Mouse (Mus musculus): ENCODE data around the gene Zfp784. TPM values are rescaled to one million over a fixed set of nuclear protein-coding genes. Genes with fewer than 3 reads are reported as not detected.
A peak's percentile ranks its signal among the peaks of the same experiment; 100 is the strongest.
"Not testable (repeated sequence)": the region's sequence is repeated elsewhere in the genome, so short reads cannot be mapped to it uniquely, and the experiment has no call there.

Zfp784 gene
- polyA plus RNA-seq, 1 experiment from 2014 or later = 4.9 TPM

DNA sequence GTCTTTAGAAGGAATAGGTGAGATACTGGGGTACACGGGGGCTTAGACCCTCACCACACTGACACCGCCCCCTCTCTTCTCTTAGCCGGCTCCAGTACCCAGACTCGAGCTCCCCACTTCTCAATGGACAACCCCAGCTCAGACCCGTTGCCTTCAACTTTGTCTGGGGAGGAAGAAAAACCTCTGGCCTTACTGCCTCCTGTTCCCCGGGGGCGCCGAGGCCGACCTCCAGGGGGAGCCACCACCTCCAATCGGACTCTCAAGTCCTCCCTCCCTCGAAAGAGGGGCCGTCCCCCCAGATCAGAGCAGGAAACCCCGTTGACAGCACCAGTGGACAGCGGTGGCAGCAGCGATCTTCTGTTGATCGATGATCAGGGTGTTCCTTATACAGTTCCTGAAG lies 20.9 kb downstream of the Zfp784 start:
- WGBS = 92% methylated on average over 16 of the region's 16 CpGs
- no peak overlapping the region for H3K4me2 ChIP-seq
- ATAC-seq (ENCODE audit: borderline replicate concordance, extremely low read depth, low FRiP score, low TSS enrichment) = no peak
- H3K27ac ChIP-seq = no peak overlapping the region
- peaks cover 10% of the 10 kb centered on the region for H3K36me3 ChIP-seq
- no peak overlapping the region for H3K9ac ChIP-seq
- H3K4me3 ChIP-seq = no peak overlapping the region
- H3K9me3 ChIP-seq = no peaks in the 10 kb centered on the region
- peaks cover 30% of the 10 kb centered on the region for H3K4me1 ChIP-seq
- H3K27me3 ChIP-seq = no peaks in the 10 kb centered on the region

DNA sequence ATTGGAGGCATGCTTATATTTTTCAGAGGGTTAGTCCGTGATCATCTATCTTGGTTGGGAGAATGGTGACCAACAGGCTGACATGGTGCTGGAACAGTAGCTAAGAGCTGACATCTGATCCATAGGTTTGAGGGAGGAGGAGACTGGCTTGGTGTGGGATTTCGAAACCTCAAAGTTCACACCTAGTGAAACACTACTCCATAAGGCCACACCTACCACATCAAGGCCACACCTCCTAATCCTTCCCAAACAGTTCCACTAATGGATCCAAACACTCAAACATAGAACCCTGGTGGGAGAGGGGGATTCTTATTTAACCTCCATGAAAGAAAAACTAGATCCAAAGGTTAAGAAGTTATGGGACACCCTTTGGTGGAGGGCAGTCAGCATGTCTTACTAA lies 21.3 kb downstream of the Zfp784 start:
- 92% methylated on average over 2 of the region's 2 CpGs for WGBS
- no peaks in the 10 kb centered on the region for H3K9me3 ChIP-seq
- no peak for ATAC-seq (ENCODE audit: borderline replicate concordance, extremely low read depth, low FRiP score, low TSS enrichment)
- H3K4me1 ChIP-seq = peaks cover 30% of the 10 kb centered on the region
- H3K36me3 ChIP-seq = peaks cover 9% of the 10 kb centered on the region
- H3K9ac ChIP-seq = no peak overlapping the region
- no peak overlapping the region for H3K4me2 ChIP-seq
- H3K27ac ChIP-seq = no peak overlapping the region
- no peaks in the 10 kb centered on the region for H3K27me3 ChIP-seq
- no peak overlapping the region for H3K4me3 ChIP-seq

DNA sequence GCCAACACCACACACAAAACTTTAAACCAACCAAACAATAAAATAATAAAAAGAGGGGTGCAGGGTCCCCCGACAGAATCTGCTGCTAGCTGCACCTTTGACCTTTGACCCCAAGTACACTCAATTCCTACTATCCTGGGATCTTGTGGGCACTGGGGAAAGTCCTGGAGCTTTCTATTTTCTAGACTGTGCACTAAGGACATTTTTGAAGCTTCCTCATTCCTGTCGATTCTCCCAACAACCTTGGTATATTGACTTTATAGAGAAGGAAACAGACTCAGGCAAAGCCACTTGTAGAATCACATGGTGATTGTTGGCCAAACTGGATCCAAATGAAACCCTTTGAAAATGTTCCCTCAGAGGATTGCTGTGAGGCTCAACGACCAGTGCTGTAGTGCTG lies 22.2 kb downstream of the Zfp784 start:
- peak overlapping the region; percentile 67 for H3K9ac ChIP-seq
- no peaks in the 10 kb centered on the region for H3K9me3 ChIP-seq
- H3K4me1 ChIP-seq = peaks cover 23% of the 10 kb centered on the region
- H3K4me2 ChIP-seq = peak overlapping the region; percentile 54
- peak overlapping the region; percentile 99 for H3K27ac ChIP-seq
- H3K36me3 ChIP-seq = peaks cover 17% of the 10 kb centered on the region
- WGBS = 45% methylated on average over 3 of the region's 3 CpGs
- peak overlapping the region; percentile 77 for H3K4me3 ChIP-seq
- no peak for ATAC-seq (ENCODE audit: borderline replicate concordance, extremely low read depth, low FRiP score, low TSS enrichment)
- no peaks in the 10 kb centered on the region for H3K27me3 ChIP-seq

DNA sequence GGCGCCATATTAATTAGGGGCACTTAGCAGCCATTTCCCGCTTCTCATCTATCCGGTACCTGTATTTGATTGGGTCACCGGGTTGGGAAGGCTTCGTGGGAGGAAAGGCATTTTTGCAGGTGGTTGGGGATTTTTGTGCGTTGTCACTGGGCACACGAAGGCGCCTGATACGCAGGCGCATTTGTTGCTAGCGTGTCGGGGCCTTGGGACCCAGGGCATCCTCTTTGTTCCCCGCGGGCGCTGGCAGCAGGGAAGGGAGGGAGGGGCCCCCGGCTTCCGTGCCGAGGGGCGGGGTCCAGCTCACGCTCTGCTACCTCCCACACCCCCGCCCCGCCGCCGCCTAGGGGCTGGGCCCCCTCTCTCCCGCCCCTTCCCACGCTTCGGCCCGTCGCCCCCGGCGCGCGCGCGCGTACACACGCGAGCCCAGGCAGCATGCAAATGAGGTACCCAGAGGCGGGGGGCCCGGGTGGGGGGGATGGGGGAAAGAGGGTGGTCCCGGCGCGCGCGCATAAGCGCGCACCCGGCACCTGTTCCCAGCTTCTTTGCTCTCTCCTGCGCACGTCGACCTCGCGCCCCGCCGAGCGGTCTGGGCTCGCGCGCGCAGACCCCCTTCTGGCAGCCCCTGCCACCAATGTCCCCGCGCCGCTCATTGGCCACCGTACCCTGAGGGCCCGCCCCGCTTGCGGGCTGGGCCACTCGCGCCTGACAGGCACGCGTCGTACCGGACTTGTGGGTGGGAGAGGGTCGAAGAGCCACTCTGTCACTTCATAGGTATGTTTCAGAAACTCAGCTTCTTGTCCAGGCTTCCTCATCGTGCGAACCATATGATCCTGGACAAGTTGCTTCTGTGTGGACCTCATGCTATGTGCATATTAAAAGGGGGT lies 22.9 kb downstream of the Zfp784 start, which contains the start of gene Gm44973:
Gene Gm44973 (plus strand): TSS at position 379 of the 884 bp plus-strand sequence.
- peak within 1 kb of the TSS; percentile 99 for H3K27ac ChIP-seq
- peaks cover 21% of the 10 kb centered on the region for H3K4me1 ChIP-seq
- peak within 1 kb of the TSS; percentile 78 for H3K9ac ChIP-seq
- H3K4me2 ChIP-seq = peak within 1 kb of the TSS; percentile 54
- WGBS = under 1% methylated on average over 45 of the region's 76 CpGs
- peak; percentile 79 for ATAC-seq (ENCODE audit: borderline replicate concordance, extremely low read depth, low FRiP score, low TSS enrichment)
- H3K9me3 ChIP-seq = no peaks in the 10 kb centered on the region
- no peaks in the 10 kb centered on the region for H3K27me3 ChIP-seq
- H3K4me3 ChIP-seq = peak within 1 kb of the TSS; percentile 77
- H3K36me3 ChIP-seq = peaks cover 24% of the 10 kb centered on the region

DNA sequence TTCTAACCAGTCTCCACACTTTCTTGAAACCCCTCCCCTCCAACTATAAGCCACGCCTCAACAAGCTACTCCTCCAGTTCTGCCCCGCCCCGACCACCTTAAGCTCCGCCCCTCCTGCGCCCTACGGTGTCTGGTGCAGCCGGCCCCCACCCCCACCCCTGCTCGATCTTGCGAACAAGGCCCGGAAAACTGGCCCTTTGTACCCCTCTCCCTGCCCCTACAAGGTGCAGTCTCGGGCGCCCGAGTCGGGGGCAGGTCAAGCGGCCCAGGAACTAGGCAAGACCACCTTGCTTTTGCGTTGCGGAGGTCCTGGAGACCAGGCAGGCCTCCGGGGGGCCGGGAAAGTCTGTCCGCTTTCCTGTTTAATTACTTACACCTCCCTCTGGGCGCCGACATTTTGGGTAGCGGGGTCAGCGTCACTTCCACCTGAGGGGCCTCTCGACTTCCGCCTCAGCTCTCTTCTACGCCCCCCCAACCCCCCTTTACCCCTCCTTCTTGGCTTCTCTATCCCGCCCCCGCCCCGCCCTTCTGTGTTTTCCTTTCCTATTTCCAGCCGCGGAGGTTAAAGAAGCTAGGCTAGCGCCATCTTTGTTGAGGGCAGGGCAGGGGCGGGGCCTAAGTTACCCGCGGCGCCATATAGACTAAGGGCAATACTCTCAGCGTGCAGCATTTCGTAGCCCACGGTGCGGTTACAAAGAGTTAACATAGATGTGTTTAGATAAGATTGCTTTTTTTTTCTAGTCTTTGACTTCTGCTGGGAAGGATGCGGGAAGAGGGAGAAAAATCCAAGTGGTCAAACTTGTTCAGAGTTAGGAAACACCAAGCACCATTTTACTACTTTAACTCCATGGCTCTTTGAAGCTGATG lies 23.8 kb downstream of the Zfp784 start, which contains the start of the genes Zfp524 and Fiz1:
Gene Zfp524 (plus strand): TSS at position 165 of the 867 bp plus-strand sequence.
Gene Fiz1 (minus strand): TSS at position 447 of the 867 bp plus-strand sequence.
- Histone ChIP-seq H3K4me1 (peaks cover 20% of the 10 kb centered on the region), H3K9me3 (no peaks in the 10 kb centered on the region), H3K4me3 (peak within 1 kb of the TSS; percentile 77), H3K9ac (peak within 1 kb of the TSS; percentile 78), H3K27me3 (no peaks in the 10 kb centered on the region), H3K4me2 (peak within 1 kb of the TSS; percentile 54), H3K36me3 (peaks cover 33% of the 10 kb centered on the region), H3K27ac (peak within 1 kb of the TSS; percentile 99)
- ATAC-seq (ENCODE audit: borderline replicate concordance, extremely low read depth, low FRiP score, low TSS enrichment) = peak; percentile 87
- WGBS = under 1% methylated on average over 42 of the region's 42 CpGs

DNA sequence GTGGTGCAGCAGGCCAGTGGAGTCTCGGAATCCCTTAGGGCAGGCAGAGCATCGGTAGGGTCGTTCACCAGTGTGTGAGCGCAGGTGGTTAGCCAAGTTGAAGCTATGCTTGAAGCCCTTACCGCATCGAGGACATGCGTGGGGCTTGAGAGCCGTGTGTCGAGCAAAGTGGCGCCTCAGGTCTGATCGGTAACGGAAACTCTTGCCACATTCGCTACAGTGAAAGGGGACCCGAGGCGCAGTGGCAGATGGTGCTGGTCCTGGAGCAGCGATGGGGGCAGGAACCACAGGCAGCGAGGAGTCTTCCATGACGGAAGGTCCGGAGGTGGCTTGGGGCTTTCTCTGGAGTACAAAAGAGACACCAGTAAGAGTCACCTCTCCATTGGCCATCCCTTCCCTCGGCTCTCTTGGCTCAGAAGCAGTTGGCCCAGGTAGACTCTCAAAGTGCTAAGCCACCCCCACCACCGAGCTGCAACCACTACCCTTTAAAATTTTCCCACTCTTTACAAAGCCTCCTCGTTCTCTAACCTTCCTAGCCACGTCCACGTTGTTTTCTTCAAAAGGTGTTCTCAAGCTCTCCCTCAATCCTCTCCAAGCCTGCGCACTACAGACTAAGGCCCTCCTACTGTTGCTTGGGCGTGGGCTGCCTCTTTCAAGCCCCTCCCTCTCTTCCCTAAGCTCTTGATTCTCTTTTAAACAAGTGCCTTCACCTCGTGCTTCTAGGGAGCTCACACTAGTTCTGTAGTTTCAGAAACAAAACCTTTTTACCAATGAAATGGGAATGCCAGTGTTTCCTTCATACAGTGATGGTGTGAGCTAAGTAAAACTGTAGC lies 25.3 kb downstream of the Zfp784 start:
- WGBS = 86% methylated on average over 27 of the region's 27 CpGs
- peak overlapping the region; percentile 77 for H3K4me3 ChIP-seq
- H3K9me3 ChIP-seq = no peaks in the 10 kb centered on the region

DNA sequence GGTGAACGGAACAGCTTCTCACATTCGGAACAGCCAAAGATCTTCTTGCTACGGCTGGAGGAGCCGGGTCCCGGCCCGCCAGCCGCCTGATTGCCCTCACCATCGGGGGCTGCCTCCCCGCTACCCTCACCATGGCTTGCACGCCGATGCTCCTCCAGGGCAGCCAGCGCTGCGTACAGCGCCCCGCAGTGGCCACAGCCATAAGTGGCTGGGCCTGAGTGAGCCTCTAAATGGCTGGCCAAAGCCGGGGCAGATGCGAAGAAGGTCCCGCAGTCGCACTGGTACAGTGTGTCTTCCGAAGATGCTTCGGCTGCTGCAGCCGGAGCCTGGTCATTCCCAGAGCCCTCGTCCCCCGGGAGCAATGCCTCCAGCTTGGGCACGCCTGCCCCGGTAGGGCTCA lies 30.0 kb downstream of the Zfp784 start:
- 96% methylated on average over 26 of the region's 26 CpGs for WGBS
- peaks cover 58% of the 10 kb centered on the region for H3K36me3 ChIP-seq
- no peak overlapping the region for H3K4me3 ChIP-seq
- no peak overlapping the region for H3K27ac ChIP-seq
- no peaks in the 10 kb centered on the region for H3K27me3 ChIP-seq
- no peak for ATAC-seq (ENCODE audit: borderline replicate concordance, extremely low read depth, low FRiP score, low TSS enrichment)
- no peak overlapping the region for H3K9ac ChIP-seq
- no peaks in the 10 kb centered on the region for H3K9me3 ChIP-seq
- peaks cover 5% of the 10 kb centered on the region; the same call in 1 of the 2 replicates for H3K4me1 ChIP-seq
- no peak overlapping the region for H3K4me2 ChIP-seq

More for the DNA sequence above, 25.3 kb downstream of the Zfp784 start:
- H3K4me2 ChIP-seq = peak overlapping the region; percentile 54
- 0 out of 2 replicates have a peak overlapping the region, but pooled peaks have one; percentile 11 for H3K27ac ChIP-seq
- no peak overlapping the region for H3K9ac ChIP-seq
- peaks cover 14% of the 10 kb centered on the region; the same call in 1 of the 2 replicates for H3K4me1 ChIP-seq
- H3K27me3 ChIP-seq = no peaks in the 10 kb centered on the region
- peaks cover 49% of the 10 kb centered on the region for H3K36me3 ChIP-seq
- ATAC-seq (ENCODE audit: borderline replicate concordance, extremely low read depth, low FRiP score, low TSS enrichment) = no peak

DNA sequence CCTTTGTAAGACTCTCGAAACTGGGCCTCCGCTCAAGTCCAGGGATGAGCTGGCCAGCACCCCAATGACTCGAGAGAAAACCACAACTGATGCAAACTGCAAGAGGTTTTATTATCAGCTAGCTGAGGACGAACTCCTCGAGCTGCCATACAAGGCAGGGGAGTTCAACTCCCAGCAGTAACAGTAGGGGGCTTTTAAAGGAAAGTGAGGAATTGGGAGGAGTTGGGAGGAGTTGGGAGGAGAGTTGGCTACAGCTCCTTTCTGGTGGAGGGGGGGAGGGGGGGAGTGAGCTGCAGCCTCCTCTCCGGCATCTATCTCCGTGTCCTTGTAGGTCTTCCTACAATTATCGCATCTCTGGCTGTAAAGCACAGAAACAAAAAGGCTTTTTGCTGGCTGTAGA lies 35.4 kb downstream of the Zfp784 start:
- not testable (repeated sequence) for ATAC-seq (ENCODE audit: borderline replicate concordance, extremely low read depth, low FRiP score, low TSS enrichment); H3K27ac ChIP-seq; H3K36me3 ChIP-seq; H3K9me3 ChIP-seq; H3K4me2 ChIP-seq; H3K4me1 ChIP-seq; H3K4me3 ChIP-seq; H3K27me3 ChIP-seq; H3K9ac ChIP-seq
- 66% methylated on average over 8 of the region's 8 CpGs for WGBS

DNA sequence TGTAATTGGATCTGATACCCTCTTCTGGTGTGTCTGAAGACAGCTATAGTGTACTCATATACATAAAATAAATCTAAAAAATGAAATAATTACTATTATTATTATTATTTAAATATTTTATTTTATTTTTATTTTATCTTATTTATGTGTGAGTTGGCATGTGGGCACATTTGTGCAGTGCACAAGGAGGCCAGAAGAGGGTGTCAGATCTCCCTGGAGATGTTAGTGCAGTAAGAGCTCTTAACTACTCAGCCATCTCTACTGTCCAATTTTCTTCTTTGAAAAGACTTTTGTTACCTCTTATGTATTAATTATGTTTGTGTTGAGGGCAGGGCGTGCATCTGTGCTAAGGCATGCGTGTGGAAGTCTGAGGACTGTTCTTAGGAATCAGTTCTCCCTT lies 38.4 kb downstream of the Zfp784 start:
- WGBS = 57% methylated on average over 2 of the region's 2 CpGs
- H3K9ac ChIP-seq = no peak overlapping the region
- no peak overlapping the region for H3K4me2 ChIP-seq

DNA sequence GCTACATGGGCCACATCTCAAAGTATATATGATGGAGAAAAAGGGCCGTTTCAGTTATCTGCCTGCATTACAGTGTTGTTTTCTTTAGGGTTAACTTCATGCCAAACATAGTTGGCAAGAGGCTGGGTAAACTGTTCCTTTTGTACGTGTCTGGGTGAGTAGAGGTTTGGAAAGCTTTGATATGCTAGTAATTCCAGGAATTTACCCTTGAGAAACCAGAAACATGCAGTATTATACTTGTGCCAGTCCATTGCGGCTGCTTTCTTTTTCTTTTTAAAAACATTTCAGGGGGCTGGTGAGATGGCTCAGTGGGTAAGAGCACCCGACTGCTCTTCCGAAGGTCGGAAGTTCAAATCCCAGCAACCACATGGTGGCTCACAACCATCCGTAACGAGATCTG lies 41.3 kb downstream of the Zfp784 start:
- WGBS = 55% methylated on average over 8 of the region's 8 CpGs
- H3K4me3 ChIP-seq = peak overlapping the region; percentile 69
- peaks cover 19% of the 10 kb centered on the region for H3K36me3 ChIP-seq
- H3K27ac ChIP-seq = peak overlapping the region; percentile 79
- no peak for ATAC-seq (ENCODE audit: borderline replicate concordance, extremely low read depth, low FRiP score, low TSS enrichment)
- H3K27me3 ChIP-seq = no peaks in the 10 kb centered on the region
- peak overlapping the region; percentile 84 for H3K4me2 ChIP-seq
- no peaks in the 10 kb centered on the region for H3K9me3 ChIP-seq
- peaks cover 22% of the 10 kb centered on the region for H3K4me1 ChIP-seq
- H3K9ac ChIP-seq = peak overlapping the region; percentile 68; the same call in 1 of the 2 replicates

More for the DNA sequence above, 38.4 kb downstream of the Zfp784 start:
- peaks cover 16% of the 10 kb centered on the region for H3K4me1 ChIP-seq
- no peaks in the 10 kb centered on the region for H3K36me3 ChIP-seq
- H3K4me3 ChIP-seq = no peak overlapping the region
- no peaks in the 10 kb centered on the region for H3K27me3 ChIP-seq
- no peak overlapping the region for H3K27ac ChIP-seq
- ATAC-seq (ENCODE audit: borderline replicate concordance, extremely low read depth, low FRiP score, low TSS enrichment) = no peak
- H3K9me3 ChIP-seq = no peaks in the 10 kb centered on the region
